Mouse (Mus musculus): ENCODE data around the gene Fam155a. TPM values are rescaled to one million over a fixed set of nuclear protein-coding genes. Genes with fewer than 3 reads are reported as not detected.

Gene Fam155a
- polyA plus RNA-seq, 1 experiment: not detected

GRCm38 (mm10) chr8:9638162-9638561, 132.8 kb downstream of the Fam155a start:
- H3K79me2 ChIP-seq (ENCODE audit: control insufficient read depth, insufficient read depth): no peaks in the 10 kb centered on the region
- no peaks in the 10 kb centered on the region for H3K36me3 ChIP-seq (ENCODE audit: control insufficient read depth, insufficient read depth)
- no peak overlapping the region for H3K4me3 ChIP-seq
- no peak overlapping the region for H3ac ChIP-seq (ENCODE audit: control insufficient read depth, insufficient read length)
- no peaks in the 10 kb centered on the region for H3K27me3 ChIP-seq (ENCODE audit: control insufficient read depth, insufficient read depth, insufficient read length)
- H3K4me2 ChIP-seq (ENCODE audit: low read depth): no peak overlapping the region
- no peak for TF ChIP-seq POLR2A (IDR thresholded peaks at IDR 0.05; ENCODE audit: insufficient read length, low read depth)
- no peak for TF ChIP-seq MYOG (IDR thresholded peaks at IDR 0.05; ENCODE audit: control insufficient read depth in 1 of 3, insufficient read depth in 1 of 3, insufficient read length in 2 of 3, low read depth in 2 of 3)
- no peak for TF ChIP-seq TCF3 (IDR thresholded peaks at IDR 0.05; ENCODE audit: insufficient read length, low read depth)
- TF ChIP-seq TCF12 (IDR thresholded peaks at IDR 0.05; ENCODE audit: insufficient read depth, poor library complexity, severe bottlenecking): no peak
- no peak for TF ChIP-seq MYOD1 (IDR thresholded peaks at IDR 0.05; ENCODE audit: control insufficient read depth in 1 of 3, insufficient read length in 2 of 3, low read depth in 2 of 3)
- no peak for TF ChIP-seq POLR2AphosphoS2 (IDR thresholded peaks at IDR 0.05; ENCODE audit: insufficient read length, low read depth)
- TF ChIP-seq USF1 (IDR thresholded peaks at IDR 0.05; ENCODE audit: low read depth): no peak
- no peak for TF ChIP-seq CEBPB (IDR thresholded peaks at IDR 0.05; ENCODE audit: insufficient read depth, poor library complexity, severe bottlenecking)
- no peak for TF ChIP-seq SRF (IDR thresholded peaks at IDR 0.05; ENCODE audit: control insufficient read depth, insufficient read length, low read depth)
- no peak for TF ChIP-seq REST (IDR thresholded peaks at IDR 0.05; ENCODE audit: insufficient read depth, insufficient read length)
- TF ChIP-seq MAX (IDR thresholded peaks at IDR 0.05; ENCODE audit: low read depth): no peak
- TF ChIP-seq E2F4 (IDR thresholded peaks at IDR 0.05; ENCODE audit: insufficient read depth): no peak

- Histone ChIP-seq H3K27me3 (ENCODE audit: control insufficient read depth, insufficient read depth, insufficient read length) (no peaks in the 10 kb centered on the region), H3K4me3 (no peak overlapping the region), H3K79me2 (ENCODE audit: control insufficient read depth, insufficient read depth) (no peaks in the 10 kb centered on the region), H3K36me3 (ENCODE audit: control insufficient read depth, insufficient read depth) (no peaks in the 10 kb centered on the region), H3ac (ENCODE audit: control insufficient read depth, insufficient read length) (no peak overlapping the region), H3K4me2 (ENCODE audit: low read depth) (no peak overlapping the region)
- TF ChIP-seq MAX (IDR thresholded peaks at IDR 0.05; ENCODE audit: low read depth) (no peak), REST (IDR thresholded peaks at IDR 0.05; ENCODE audit: insufficient read depth, insufficient read length) (peak; percentile 83)
These were observed 135.7 kb downstream of the Fam155a start for GRCm38 (mm10) chr8:9635240-9635639.

GRCm38 (mm10) chr8:9607086-9607701, 163.8 kb downstream of the Fam155a start:
- Histone ChIP-seq H3K4me3 (no peak overlapping the region), H3K27me3 (ENCODE audit: control insufficient read depth, insufficient read depth, insufficient read length) (no peaks in the 10 kb centered on the region), H3K79me2 (ENCODE audit: control insufficient read depth, insufficient read depth) (no peaks in the 10 kb centered on the region), H3K36me3 (ENCODE audit: control insufficient read depth, insufficient read depth) (no peaks in the 10 kb centered on the region), H3ac (ENCODE audit: control insufficient read depth, insufficient read length) (no peak overlapping the region), H3K4me2 (ENCODE audit: low read depth) (no peak overlapping the region)
- TF ChIP-seq SRF (IDR thresholded peaks at IDR 0.05; ENCODE audit: control insufficient read depth, insufficient read length, low read depth) (no peak), TCF12 (IDR thresholded peaks at IDR 0.05; ENCODE audit: insufficient read depth, poor library complexity, severe bottlenecking) (no peak), MYOG (IDR thresholded peaks at IDR 0.05; ENCODE audit: control insufficient read depth in 1 of 3, insufficient read depth in 1 of 3, insufficient read length in 2 of 3, low read depth in 2 of 3) (no peak), POLR2A (IDR thresholded peaks at IDR 0.05; ENCODE audit: insufficient read length, low read depth) (no peak), MAX (IDR thresholded peaks at IDR 0.05; ENCODE audit: low read depth) (no peak), POLR2AphosphoS2 (IDR thresholded peaks at IDR 0.05; ENCODE audit: insufficient read length, low read depth) (no peak), USF1 (IDR thresholded peaks at IDR 0.05; ENCODE audit: low read depth) (no peak), CEBPB (IDR thresholded peaks at IDR 0.05; ENCODE audit: insufficient read depth, poor library complexity, severe bottlenecking) (no peak), REST (IDR thresholded peaks at IDR 0.05; ENCODE audit: insufficient read depth, insufficient read length) (no peak), TCF3 (IDR thresholded peaks at IDR 0.05; ENCODE audit: insufficient read length, low read depth) (no peak), E2F4 (IDR thresholded peaks at IDR 0.05; ENCODE audit: insufficient read depth) (no peak), MYOD1 (IDR thresholded peaks at IDR 0.05; ENCODE audit: control insufficient read depth in 1 of 3, insufficient read length in 2 of 3, low read depth in 2 of 3) (no peak)

GRCm38 (mm10) chr8:9596003-9596402, 175.0 kb downstream of the Fam155a start:
- TF ChIP-seq E2F4 (IDR thresholded peaks at IDR 0.05; ENCODE audit: insufficient read depth): no peak
- TF ChIP-seq POLR2A (IDR thresholded peaks at IDR 0.05; ENCODE audit: insufficient read length, low read depth): no peak
- no peak for TF ChIP-seq SRF (IDR thresholded peaks at IDR 0.05; ENCODE audit: control insufficient read depth, insufficient read length, low read depth)
- no peak for TF ChIP-seq REST (IDR thresholded peaks at IDR 0.05; ENCODE audit: insufficient read depth, insufficient read length)
- TF ChIP-seq TCF3 (IDR thresholded peaks at IDR 0.05; ENCODE audit: insufficient read length, low read depth): no peak
- no peak for TF ChIP-seq TCF12 (IDR thresholded peaks at IDR 0.05; ENCODE audit: insufficient read depth, poor library complexity, severe bottlenecking)
- no peak for TF ChIP-seq CEBPB (IDR thresholded peaks at IDR 0.05; ENCODE audit: insufficient read depth, poor library complexity, severe bottlenecking)
- TF ChIP-seq POLR2AphosphoS2 (IDR thresholded peaks at IDR 0.05; ENCODE audit: insufficient read length, low read depth): no peak
- no peak for TF ChIP-seq MYOD1 (IDR thresholded peaks at IDR 0.05; ENCODE audit: control insufficient read depth in 1 of 3, insufficient read length in 2 of 3, low read depth in 2 of 3)
- TF ChIP-seq MAX (IDR thresholded peaks at IDR 0.05; ENCODE audit: low read depth): no peak
- TF ChIP-seq USF1 (IDR thresholded peaks at IDR 0.05; ENCODE audit: low read depth): no peak
- TF ChIP-seq MYOG (IDR thresholded peaks at IDR 0.05; ENCODE audit: control insufficient read depth in 1 of 3, insufficient read depth in 1 of 3, insufficient read length in 2 of 3, low read depth in 2 of 3): no peak
- Histone ChIP-seq H3K36me3 (ENCODE audit: control insufficient read depth, insufficient read depth) (no peaks in the 10 kb centered on the region), H3K4me2 (ENCODE audit: low read depth) (no peak overlapping the region), H3ac (ENCODE audit: control insufficient read depth, insufficient read length) (no peak overlapping the region), H3K4me3 (no peak overlapping the region), H3K79me2 (ENCODE audit: control insufficient read depth, insufficient read depth) (no peaks in the 10 kb centered on the region), H3K27me3 (ENCODE audit: control insufficient read depth, insufficient read depth, insufficient read length) (no peaks in the 10 kb centered on the region)

- Histone ChIP-seq H3ac (ENCODE audit: control insufficient read depth, insufficient read length) (no peak overlapping the region), H3K27me3 (ENCODE audit: control insufficient read depth, insufficient read depth, insufficient read length) (no peaks in the 10 kb centered on the region), H3K36me3 (ENCODE audit: control insufficient read depth, insufficient read depth) (no peaks in the 10 kb centered on the region), H3K79me2 (ENCODE audit: control insufficient read depth, insufficient read depth) (no peaks in the 10 kb centered on the region), H3K4me3 (no peak overlapping the region), H3K4me2 (ENCODE audit: low read depth) (no peak overlapping the region)
- TF ChIP-seq POLR2AphosphoS2 (IDR thresholded peaks at IDR 0.05; ENCODE audit: insufficient read length, low read depth) (no peak), MAX (IDR thresholded peaks at IDR 0.05; ENCODE audit: low read depth) (no peak), CEBPB (IDR thresholded peaks at IDR 0.05; ENCODE audit: insufficient read depth, poor library complexity, severe bottlenecking) (no peak)
These were observed 189.1 kb downstream of the Fam155a start for GRCm38 (mm10) chr8:9581836-9582235.

Measured in myocyte (in vitro differentiated cells).